Mouse (Mus musculus): ENCODE measurements around the gene Gm10799.
"Not testable (repeated sequence)": the region's sequence is repeated elsewhere in the genome, so short reads cannot be mapped to it uniquely, and the experiment has no call there.

Gm10799 gene

GRCm38 (mm10) chr2:104068450-104068849 lies at the start of gene Gm10799:
Gm10799 (minus strand) TSS chr2:104068550.
- not testable (repeated sequence) for DNase-seq (ENCODE audit: extremely low spot score)

- DNase-seq (ENCODE audit: extremely low spot score) = not testable (repeated sequence)
Observed at GRCm38 (mm10) chr2:104117173-104117572, 48.8 kb upstream of the Gm10799 start.

- DNase-seq (ENCODE audit: extremely low spot score) = no peak
Observed at GRCm38 (mm10) chr2:104114898-104115297, 46.5 kb upstream of the Gm10799 start.

- not testable (repeated sequence) for DNase-seq (ENCODE audit: extremely low spot score)
Observed at GRCm38 (mm10) chr2:104113563-104113962, 45.2 kb upstream of the Gm10799 start.

- DNase-seq (ENCODE audit: extremely low spot score) = not testable (repeated sequence)
Observed at GRCm38 (mm10) chr2:104111170-104111797, 42.9 kb upstream of the Gm10799 start.

- DNase-seq (ENCODE audit: extremely low spot score) = no peak
Observed at GRCm38 (mm10) chr2:104110031-104110430, 41.7 kb upstream of the Gm10799 start.

GRCm38 (mm10) chr2:104109528-104109927 lies 41.2 kb upstream of the Gm10799 start:
- DNase-seq (ENCODE audit: extremely low spot score) = no peak

GRCm38 (mm10) chr2:104109021-104109420 lies 40.7 kb upstream of the Gm10799 start:
- DNase-seq (ENCODE audit: extremely low spot score) = not testable (repeated sequence)

- DNase-seq (ENCODE audit: extremely low spot score) = no peak
Observed at GRCm38 (mm10) chr2:104104800-104105199, 36.5 kb upstream of the Gm10799 start.

- no peak for DNase-seq (ENCODE audit: extremely low spot score)
Observed at GRCm38 (mm10) chr2:104099946-104100345, 31.6 kb upstream of the Gm10799 start.

GRCm38 (mm10) chr2:104099231-104099585 lies 30.9 kb upstream of the Gm10799 start:
- DNase-seq (ENCODE audit: extremely low spot score) = no peak

- no peak for DNase-seq (ENCODE audit: extremely low spot score)
Observed at GRCm38 (mm10) chr2:104098529-104099230, 30.3 kb upstream of the Gm10799 start.

- not testable (repeated sequence) for DNase-seq (ENCODE audit: extremely low spot score)
Observed at GRCm38 (mm10) chr2:104097396-104097795, 29.0 kb upstream of the Gm10799 start.

GRCm38 (mm10) chr2:104096796-104097195 lies 28.4 kb upstream of the Gm10799 start:
- not testable (repeated sequence) for DNase-seq (ENCODE audit: extremely low spot score)

- DNase-seq (ENCODE audit: extremely low spot score) = no peak
Observed at GRCm38 (mm10) chr2:104096256-104096655, 27.9 kb upstream of the Gm10799 start.

- DNase-seq (ENCODE audit: extremely low spot score) = peak; percentile 85
Observed at GRCm38 (mm10) chr2:104095741-104096213, 27.4 kb upstream of the Gm10799 start, which contains the start of gene Cd59a. Cd59a (plus strand) TSS chr2:104095801.

GRCm38 (mm10) chr2:104093305-104093704 lies 25.0 kb upstream of the Gm10799 start:
- no peak for DNase-seq (ENCODE audit: extremely low spot score)

- DNase-seq (ENCODE audit: extremely low spot score) = not testable (repeated sequence)
Observed at GRCm38 (mm10) chr2:104087562-104087961, 19.2 kb upstream of the Gm10799 start.

GRCm38 (mm10) chr2:104084027-104084426 lies 15.7 kb upstream of the Gm10799 start:
- DNase-seq (ENCODE audit: extremely low spot score) = not testable (repeated sequence)

- no peak for DNase-seq (ENCODE audit: extremely low spot score)
Observed at GRCm38 (mm10) chr2:104082474-104082873, 14.1 kb upstream of the Gm10799 start.

- DNase-seq (ENCODE audit: extremely low spot score) = not testable (repeated sequence)
Observed at GRCm38 (mm10) chr2:104081436-104082050, 13.2 kb upstream of the Gm10799 start.

GRCm38 (mm10) chr2:104078285-104078684 lies 9.9 kb upstream of the Gm10799 start:
- not testable (repeated sequence) for DNase-seq (ENCODE audit: extremely low spot score)

Measured in embryo, embryonic 9.5 days (tissue).